In the genomic region with DNA sequence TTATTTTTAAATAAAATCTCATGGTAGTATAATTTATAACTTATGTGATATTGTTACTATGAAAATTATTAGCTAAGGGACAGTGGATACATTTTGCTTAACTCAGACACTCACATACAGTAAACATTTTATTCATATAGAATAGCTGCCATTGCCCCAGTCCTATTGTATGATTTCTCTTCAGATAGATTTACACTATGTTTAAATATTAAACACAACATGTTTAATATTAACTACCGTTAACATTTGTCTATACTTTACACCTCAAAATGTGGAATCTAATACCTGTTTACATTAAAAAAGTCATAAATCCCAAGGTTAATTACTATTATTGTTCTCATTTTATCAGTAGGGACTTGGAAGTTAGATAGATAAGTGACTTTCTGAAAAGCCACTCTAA, we compare ENCODE assay signal across 33 mouse cellular contexts.
"Had no signal": no experiment of that assay in that cellular context is flagged by ENCODE, and none has a peak within 500 bp of the region (broad histone marks: within the 10 kb centered on the region; RNA-seq: fewer than 3 reads in every experiment).

No protein-coding gene starts in this region.

- H3K9me3 ChIP-seq: heart, embryonic 10.5 days; heart, embryonic 12.5 days; heart, embryonic 13.5 days; heart, embryonic 15.5 days; hindbrain, embryonic 10.5 days; hindbrain, embryonic 12.5 days; hindbrain, embryonic 13.5 days; hindbrain, embryonic 15.5 days; kidney, embryonic 15.5 days had no signal

- H3K4me1 ChIP-seq: heart, embryonic 10.5 days; heart, embryonic 12.5 days; heart, embryonic 13.5 days; heart, embryonic 15.5 days; hindbrain, embryonic 10.5 days; hindbrain, embryonic 12.5 days; hindbrain, embryonic 15.5 days; kidney, embryonic 15.5 days had no signal

- H3K9ac ChIP-seq: heart, embryonic 12.5 days; heart, embryonic 13.5 days; heart, embryonic 15.5 days; hindbrain, embryonic 12.5 days; hindbrain, embryonic 13.5 days; hindbrain, embryonic 14.5 days; hindbrain, embryonic 15.5 days; kidney, embryonic 15.5 days had no signal

- H3K27ac ChIP-seq: heart, embryonic 10.5 days; heart, embryonic 13.5 days; heart, embryonic 15.5 days; hindbrain, embryonic 10.5 days; hindbrain, embryonic 12.5 days; hindbrain, embryonic 14.5 days; hindbrain, embryonic 15.5 days; hindbrain, postnatal 0 days; kidney, embryonic 15.5 days; kidney, postnatal 0 days; layer of hippocampus, adult 2 months; left cerebral cortex, adult 2 months had no signal

- H3K36me3 ChIP-seq: heart, embryonic 10.5 days; heart, embryonic 12.5 days; heart, embryonic 13.5 days; heart, embryonic 15.5 days; hindbrain, embryonic 10.5 days; hindbrain, embryonic 12.5 days; hindbrain, embryonic 13.5 days; hindbrain, embryonic 15.5 days; kidney, embryonic 15.5 days had no signal

- H3K4me3 ChIP-seq: heart, embryonic 10.5 days; heart, embryonic 12.5 days; heart, embryonic 13.5 days; heart, embryonic 15.5 days; hindbrain, embryonic 10.5 days; hindbrain, embryonic 12.5 days; hindbrain, embryonic 13.5 days; hindbrain, embryonic 15.5 days; kidney, embryonic 15.5 days; layer of hippocampus, adult 2 months; left cerebral cortex, adult 2 months had no signal

- H3K4me2 ChIP-seq: heart, embryonic 11.5 days; heart, embryonic 12.5 days; heart, embryonic 13.5 days; heart, embryonic 15.5 days; hindbrain, embryonic 12.5 days; hindbrain, embryonic 13.5 days; hindbrain, embryonic 14.5 days; hindbrain, embryonic 15.5 days; kidney, embryonic 15.5 days had no signal

- ATAC-seq: hindbrain, embryonic 16.5 days; hindbrain, postnatal 0 days; inflammation-experienced regulatory T-cells, adult 6 months had no signal

- DNase-seq: heart, postnatal 10 days; heart, postnatal 14 days; heart, postnatal 36 days; heart, postnatal 4 days; kidney, adult 11 months; kidney, adult 18-20 months; kidney, adult 2 months; kidney, adult 8-10 months; kidney, adult 9 months; kidney, postnatal 10 days; kidney, postnatal 14 days; kidney, postnatal 25 days; kidney, postnatal 36 days; kidney, postnatal 4 days; layer of hippocampus, adult 9-11 months; layer of hippocampus, postnatal 36 days had no signal

- H3K27me3 ChIP-seq: heart, embryonic 12.5 days; heart, embryonic 13.5 days; heart, embryonic 15.5 days; hindbrain, embryonic 12.5 days; hindbrain, embryonic 13.5 days; hindbrain, embryonic 15.5 days; kidney, embryonic 15.5 days had no signal
